Mouse (Mus musculus) heart, postnatal 0 days (tissue): ENCODE data around the gene Brd9. TPM values are rescaled to one million over a fixed set of nuclear protein-coding genes. Genes with fewer than 3 reads are reported as not detected.

ENCODE experiments used
- ATAC-seq: fragments of 200-750 bp; cut with Nextera tagmentation; 2 replicates; pipeline ENCODE4 v1.8.0; 2017; ENCODE audit warnings: low read depth, moderate number of reproducible peaks, moderate library complexity; ENCODE audit not compliant: insufficient read depth
- DNase-seq: peaks from one replicate; pipeline ENCODE4 v3.0.0-alpha.2; 2016; ENCODE audit warnings: low spot score
- H3K27ac ChIP-seq: fragments of 300-500 bp; sonication (generic); 2 replicates; pipeline ENCODE4 v1.5.1; 2014; ENCODE audit warnings: low read depth, mild to moderate bottlenecking
- H3K27me3 ChIP-seq: fragments of 300-500 bp; sonication (generic); 2 replicates; pipeline ENCODE4 v1.6.1; 2014; ENCODE audit warnings: low read length, mixed read lengths; ENCODE audit not compliant: control insufficient read depth, insufficient read depth
- H3K36me3 ChIP-seq: fragments of 300-500 bp; sonication (generic); replicated peaks from 2 replicates; pipeline ENCODE4 v1.6.1; 2014; ENCODE audit warnings: low read length, mixed read lengths; ENCODE audit not compliant: control insufficient read depth, insufficient read depth
- H3K4me1 ChIP-seq: fragments of 300-500 bp; sonication (generic); 2 replicates; pipeline ENCODE4 v1.6.1; 2014; ENCODE audit warnings: antibody characterized with exemption; ENCODE audit not compliant: control insufficient read depth, insufficient read depth
- H3K4me2 ChIP-seq: fragments of 300-500 bp; sonication (generic); 2 replicates; pipeline ENCODE4 v1.6.1; 2014; ENCODE audit warnings: low read depth, mild to moderate bottlenecking, low read length, moderate library complexity
- H3K4me3 ChIP-seq: fragments of 300-500 bp; sonication (generic); 2 replicates; pipeline ENCODE4 v1.5.1; 2014; ENCODE audit warnings: low read depth, low read length
- H3K9ac ChIP-seq: fragments of 300-500 bp; sonication (generic); replicated peaks from 2 replicates; pipeline ENCODE4 v1.6.1; 2014; ENCODE audit warnings: low read depth, low read length, mixed read lengths
- H3K9me3 ChIP-seq: fragments of 300-500 bp; sonication (generic); replicated peaks from 2 replicates; pipeline ENCODE4 v1.6.1; 2016; ENCODE audit warnings: low read length; ENCODE audit not compliant: control insufficient read depth
- CTCF ChIP-seq: IDR thresholded peaks from 2 replicates; pipeline ENCODE4 v1.5.1; 2016; ENCODE audit warnings: antibody characterized with exemption, control low read depth, low read depth
- EP300 ChIP-seq: IDR thresholded peaks from 2 replicates; pipeline ENCODE4 v1.6.1; 2016; ENCODE audit warnings: antibody characterized with exemption, low read depth
- WGBS: fragments of 180-500 bp; shearing (Covaris S2); extraction: QIAGEN DNeasy Blood & Tissue Kit; methylation state at CpG from one replicate; pipeline ENCODE4 v1.1.7; 2014; 5-methylcytosine and 5-hydroxymethylcytosine counted together
- polyA plus RNA-seq: library from polyadenylated mRNA; unstranded; fragments of >200 nt; fragmentation: Nextera tagmentation; extraction: Ambion mirVana; gene quantifications from 2 replicates; pipeline ENCODE4 v1.2.1, GENCODE M21; 2015
- total RNA-seq: library from RNA; depleted of rRNA; stranded (reverse); fragments of >200 nt; gene quantifications from 2 replicates; pipeline ENCODE4 v1.2.3, GENCODE M21; 2014; ENCODE audit warnings: low replicate concordance; rRNA removed

Brd9 gene
- total RNA-seq (41.9 and 43.3 TPM in 2 replicates), polyA plus RNA-seq (28.4 and 29.3 TPM in 2 replicates)

DNA sequence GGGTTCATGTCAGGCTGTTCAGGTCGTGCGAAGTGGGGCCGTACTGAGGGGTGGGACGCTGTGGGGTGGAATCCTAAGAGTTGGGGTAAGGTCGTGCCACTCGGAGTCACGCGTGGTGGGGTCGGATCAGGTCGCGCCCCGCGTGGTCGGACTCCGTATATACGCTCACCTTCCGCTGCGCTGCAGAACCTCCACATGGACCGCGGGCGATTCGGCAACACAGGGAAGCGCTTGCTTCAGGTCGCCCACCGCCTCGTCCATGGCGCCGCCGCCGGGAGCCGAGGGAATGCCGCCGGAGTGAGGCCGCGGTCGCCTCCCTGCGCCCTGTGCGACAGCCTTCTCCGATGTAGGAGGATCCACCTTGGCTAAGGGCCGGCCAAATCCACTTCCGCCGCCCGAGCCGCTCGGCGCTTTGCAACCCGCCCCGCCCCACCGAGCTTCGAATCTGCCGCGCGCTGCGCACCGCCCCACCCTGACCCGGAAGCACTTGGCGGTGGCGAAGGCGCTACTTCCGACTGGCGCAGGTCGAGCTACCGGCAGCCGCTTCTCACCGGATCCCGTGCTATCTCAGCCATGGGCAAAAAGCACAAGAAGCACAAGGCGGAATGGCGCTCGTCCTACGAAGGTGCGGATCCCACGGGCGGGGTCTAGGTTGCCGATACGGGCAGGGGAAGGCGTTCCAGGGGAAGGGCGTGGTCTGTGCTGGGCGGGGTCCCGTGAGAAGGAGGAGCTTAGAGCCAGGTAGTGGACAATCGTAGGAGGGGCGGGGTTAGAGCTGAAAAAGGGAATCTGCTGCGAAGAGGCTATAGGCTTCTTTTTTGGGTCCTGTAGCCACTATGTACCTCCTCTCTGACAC lies at the start of gene Brd9, which contains the start of gene Trip13:
Gene Brd9, plus strand, starts transcription at position 491 of the 856 bp plus-strand sequence.
Gene Trip13, minus strand, starts transcription at position 464 of the 856 bp plus-strand sequence.
- TF ChIP-seq EP300 (peak; percentile 75; the same call in 1 of the 2 replicates), CTCF (no peak)
- Histone ChIP-seq H3K36me3 (peaks cover 43% of the 10 kb centered on the region), H3K9me3 (no peaks in the 10 kb centered on the region), H3K27ac (peak within 1 kb of the TSS; percentile 76), H3K4me2 (peak within 1 kb of the TSS; percentile 83), H3K9ac (peak within 1 kb of the TSS; percentile 70), H3K27me3 (no peaks in the 10 kb centered on the region), H3K4me1 (no peaks in the 10 kb centered on the region; the same call in 1 of the 2 replicates), H3K4me3 (peak within 1 kb of the TSS; percentile 73)
- peak; percentile 85 for DNase-seq
- ATAC-seq, result peak; percentile 94
- under 1% methylated on average over 82 of the region's 82 CpGs for WGBS

DNA sequence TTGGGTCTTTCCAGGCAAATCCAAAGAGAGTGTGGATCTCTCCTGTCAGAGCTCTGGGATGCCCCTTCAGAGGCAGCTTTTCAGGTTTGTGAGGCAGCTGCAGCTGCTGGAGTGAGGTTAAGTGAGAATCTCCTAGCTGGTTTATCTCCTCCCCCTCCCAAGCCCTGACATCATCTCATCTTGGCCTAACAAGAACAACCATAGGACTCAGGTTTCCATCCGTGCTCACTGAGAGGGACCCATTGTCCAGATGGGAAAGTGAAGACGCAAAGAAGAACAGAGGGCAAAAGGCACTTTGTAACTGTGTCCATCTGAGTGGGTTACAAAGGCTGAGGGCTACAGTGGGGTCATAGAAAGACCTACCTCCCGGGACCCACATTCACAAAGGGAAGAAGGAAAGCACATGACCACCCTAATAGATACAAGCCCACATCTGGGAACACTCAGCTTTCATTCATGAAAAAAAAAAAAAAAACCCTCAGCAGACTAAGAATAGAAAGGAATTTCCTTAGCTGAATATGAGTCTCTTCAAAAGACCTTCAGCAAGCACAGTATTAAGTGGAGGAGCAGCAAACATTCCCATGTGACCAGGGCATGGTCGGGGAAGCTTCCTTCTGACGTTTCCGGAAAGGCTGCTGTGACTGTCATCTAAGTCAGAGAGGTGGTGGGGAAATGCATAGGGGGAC lies 45.0 kb upstream of the Brd9 start:
- ATAC-seq (peak; percentile 68), DNase-seq (peak; percentile 32)
- Histone ChIP-seq H3K4me3 (no peak overlapping the region), H3K27me3 (no peaks in the 10 kb centered on the region), H3K9me3 (no peaks in the 10 kb centered on the region), H3K4me2 (no peak overlapping the region), H3K36me3 (no peaks in the 10 kb centered on the region), H3K27ac (no peak overlapping the region), H3K9ac (no peak overlapping the region), H3K4me1 (peaks cover 10% of the 10 kb centered on the region; the same call in 1 of the 2 replicates)
- no peak for TF ChIP-seq CTCF
- no peak for TF ChIP-seq EP300
- WGBS, result 30% methylated on average over 6 of the region's 6 CpGs

DNA sequence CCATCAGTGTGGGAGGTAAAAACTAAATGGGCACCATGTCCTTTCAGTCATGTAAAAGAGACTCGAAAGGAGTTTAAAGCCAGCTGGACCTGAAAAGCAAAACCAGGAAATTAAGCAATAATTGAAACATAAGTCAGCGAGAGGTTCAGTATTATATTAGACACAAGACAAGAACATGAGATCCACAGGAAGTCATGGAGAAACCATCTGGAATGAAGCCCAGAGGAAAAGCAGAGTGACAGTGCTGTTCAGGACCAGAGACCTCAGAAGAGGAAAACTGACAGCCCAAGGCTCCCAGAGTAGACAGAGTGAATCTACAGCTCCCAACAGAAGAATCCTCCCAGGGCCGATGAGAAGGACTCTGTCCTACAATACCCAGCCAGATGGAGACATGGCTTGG lies 40.0 kb upstream of the Brd9 start:
- H3K27ac ChIP-seq, result no peak overlapping the region
- no peaks in the 10 kb centered on the region for H3K36me3 ChIP-seq
- no peak overlapping the region for H3K9ac ChIP-seq
- TF ChIP-seq EP300 (no peak), CTCF (no peak)
- 61% methylated on average over 3 of the region's 3 CpGs for WGBS
- DNase-seq, result no peak
- H3K4me2 ChIP-seq, result no peak overlapping the region
- H3K9me3 ChIP-seq, result no peaks in the 10 kb centered on the region
- H3K4me1 ChIP-seq, result peaks cover 5% of the 10 kb centered on the region; the same call in 1 of the 2 replicates
- ATAC-seq, result no peak
- no peak overlapping the region for H3K4me3 ChIP-seq
- H3K27me3 ChIP-seq, result no peaks in the 10 kb centered on the region

DNA sequence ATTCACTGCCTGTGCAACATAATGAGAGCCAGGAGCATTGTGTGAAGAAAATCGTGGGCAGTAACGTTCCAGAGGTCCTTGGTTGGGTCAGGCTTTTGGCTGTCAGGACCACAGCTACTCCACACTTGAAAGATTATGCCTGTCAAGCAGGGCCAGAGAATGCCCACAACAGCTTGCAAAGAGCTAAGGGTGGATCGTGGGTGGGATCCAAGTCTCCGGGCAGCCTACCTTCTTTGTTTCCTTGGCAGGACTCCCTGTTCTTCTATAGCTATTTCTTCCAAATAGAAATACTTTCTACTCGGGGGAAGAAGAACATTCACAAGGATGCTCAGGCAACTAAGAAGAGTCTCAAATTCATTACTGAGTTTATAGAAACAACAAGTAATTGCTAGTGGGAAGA lies 30.5 kb upstream of the Brd9 start:
- no peaks in the 10 kb centered on the region for H3K27me3 ChIP-seq
- no peak overlapping the region for H3K4me2 ChIP-seq
- no peaks in the 10 kb centered on the region for H3K4me1 ChIP-seq
- ATAC-seq, result no peak
- no peak overlapping the region for H3K4me3 ChIP-seq
- no peaks in the 10 kb centered on the region; the same call in 1 of the 2 replicates for H3K36me3 ChIP-seq
- no peak overlapping the region for H3K9ac ChIP-seq
- H3K9me3 ChIP-seq, result no peaks in the 10 kb centered on the region
- 77% methylated on average over 5 of the region's 5 CpGs for WGBS
- no peak overlapping the region for H3K27ac ChIP-seq
- TF ChIP-seq CTCF (no peak), EP300 (no peak)
- no peak for DNase-seq

DNA sequence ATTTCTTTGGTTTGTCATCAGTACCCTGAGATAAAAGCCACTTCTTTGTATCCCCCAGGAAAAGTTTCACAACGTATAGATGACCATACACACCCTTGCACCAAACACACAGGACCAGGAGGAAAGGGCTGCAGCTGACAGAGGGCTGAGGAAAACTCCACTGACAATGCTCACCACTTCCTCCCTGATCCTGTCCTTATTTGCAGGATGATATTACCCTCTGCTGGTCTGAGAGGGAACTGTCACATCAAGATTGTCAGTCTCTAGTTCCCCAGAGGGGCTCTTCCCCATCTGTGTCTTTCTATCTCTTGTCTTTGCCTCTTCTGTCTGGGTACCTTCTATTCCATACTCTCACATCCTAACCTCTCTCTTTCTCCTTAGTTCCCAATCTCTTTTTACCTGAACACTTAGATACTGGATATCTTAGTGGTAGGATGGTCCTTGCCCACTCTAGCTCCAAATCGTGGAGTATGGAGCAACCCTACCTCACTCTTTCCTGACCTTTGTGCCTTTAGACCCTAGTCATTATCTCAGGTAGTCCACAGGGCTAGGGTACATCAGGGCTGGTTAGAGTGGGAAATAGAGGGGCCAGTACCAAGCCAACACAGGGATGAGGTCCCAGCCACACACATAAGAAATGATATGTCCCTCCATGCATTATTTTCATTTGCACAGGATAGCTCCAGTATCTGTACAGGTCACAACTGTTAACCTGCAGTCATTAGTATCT lies 29.8 kb upstream of the Brd9 start:
- H3K9ac ChIP-seq, result no peak overlapping the region
- DNase-seq (peak; percentile 61), ATAC-seq (peak; percentile 64)
- no peak overlapping the region for H3K27ac ChIP-seq
- H3K36me3 ChIP-seq, result peaks cover 4% of the 10 kb centered on the region
- no peak overlapping the region for H3K4me2 ChIP-seq
- H3K9me3 ChIP-seq, result no peaks in the 10 kb centered on the region
- peak; percentile 91 for TF ChIP-seq CTCF
- no peak for TF ChIP-seq EP300
- no peak overlapping the region for H3K4me3 ChIP-seq
- H3K27me3 ChIP-seq, result no peaks in the 10 kb centered on the region
- no peaks in the 10 kb centered on the region for H3K4me1 ChIP-seq
- WGBS, result 61% methylated on average over 2 of the region's 2 CpGs
